Mouse (Mus musculus): ENCODE measurements around the gene Sh3bp5l. TPM values are rescaled to one million over a fixed set of nuclear protein-coding genes. Genes with fewer than 3 reads are reported as not detected.
A peak's percentile ranks its signal among the peaks of the same experiment; 100 is the strongest.

Sh3bp5l gene
- total RNA-seq, 1 experiment from 2014 or later, result 20.5 TPM

DNA sequence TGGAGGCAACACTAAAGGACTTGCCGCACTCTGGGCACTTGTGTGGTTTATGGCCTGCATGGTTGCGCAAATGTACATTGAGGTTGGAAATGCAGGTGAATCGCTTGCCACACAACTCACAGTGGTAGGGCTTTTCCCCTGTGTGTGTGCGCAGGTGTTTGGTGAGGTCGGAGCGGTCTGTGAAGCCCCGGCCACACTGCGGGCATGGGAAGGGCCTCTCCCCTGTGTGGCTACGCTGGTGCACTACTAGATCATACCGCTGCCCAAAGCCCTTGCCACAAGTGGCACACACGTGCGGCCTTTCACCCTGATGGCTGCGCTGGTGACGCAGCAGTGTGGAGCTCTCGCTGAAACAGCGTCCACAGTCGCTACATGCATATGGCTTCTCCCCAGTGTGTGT is 14.2 kb upstream of the Sh3bp5l start:
- ATAC-seq (ENCODE audit: extremely low read depth, insufficient number of reproducible peaks, low FRiP score, poor library complexity, severe bottlenecking), result no peak

DNA sequence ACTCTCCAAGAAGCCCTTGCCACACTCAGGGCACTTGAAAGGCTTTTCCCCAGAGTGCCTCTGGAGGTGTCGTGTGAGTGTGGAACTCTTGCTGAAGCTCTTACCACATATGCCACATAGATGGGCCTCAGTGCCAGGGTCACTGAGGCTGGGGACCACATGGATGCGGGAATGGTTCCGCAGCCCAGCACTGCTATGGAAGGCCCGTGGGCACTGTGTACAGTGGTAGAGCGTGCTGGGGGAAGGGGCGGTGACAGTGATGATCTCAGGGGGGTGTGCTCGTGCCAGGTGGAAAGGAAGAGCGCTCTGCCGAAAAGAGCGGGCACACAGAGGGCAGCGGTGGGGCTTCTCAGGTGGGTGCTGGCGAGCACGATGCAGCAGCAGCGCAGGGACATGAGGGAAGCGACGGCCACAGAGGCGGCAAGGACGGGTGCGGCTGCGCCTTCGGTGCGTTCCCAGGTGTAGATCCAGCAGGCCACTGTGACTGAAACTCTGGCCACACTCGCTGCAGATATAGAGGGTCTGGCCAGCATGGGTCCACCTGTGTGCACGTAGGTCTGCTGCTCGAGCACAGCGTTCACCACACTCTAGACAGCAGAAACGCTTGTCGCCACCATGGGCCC is 13.6 kb upstream of the Sh3bp5l start:
- no peak for ATAC-seq (ENCODE audit: extremely low read depth, insufficient number of reproducible peaks, low FRiP score, poor library complexity, severe bottlenecking)

DNA sequence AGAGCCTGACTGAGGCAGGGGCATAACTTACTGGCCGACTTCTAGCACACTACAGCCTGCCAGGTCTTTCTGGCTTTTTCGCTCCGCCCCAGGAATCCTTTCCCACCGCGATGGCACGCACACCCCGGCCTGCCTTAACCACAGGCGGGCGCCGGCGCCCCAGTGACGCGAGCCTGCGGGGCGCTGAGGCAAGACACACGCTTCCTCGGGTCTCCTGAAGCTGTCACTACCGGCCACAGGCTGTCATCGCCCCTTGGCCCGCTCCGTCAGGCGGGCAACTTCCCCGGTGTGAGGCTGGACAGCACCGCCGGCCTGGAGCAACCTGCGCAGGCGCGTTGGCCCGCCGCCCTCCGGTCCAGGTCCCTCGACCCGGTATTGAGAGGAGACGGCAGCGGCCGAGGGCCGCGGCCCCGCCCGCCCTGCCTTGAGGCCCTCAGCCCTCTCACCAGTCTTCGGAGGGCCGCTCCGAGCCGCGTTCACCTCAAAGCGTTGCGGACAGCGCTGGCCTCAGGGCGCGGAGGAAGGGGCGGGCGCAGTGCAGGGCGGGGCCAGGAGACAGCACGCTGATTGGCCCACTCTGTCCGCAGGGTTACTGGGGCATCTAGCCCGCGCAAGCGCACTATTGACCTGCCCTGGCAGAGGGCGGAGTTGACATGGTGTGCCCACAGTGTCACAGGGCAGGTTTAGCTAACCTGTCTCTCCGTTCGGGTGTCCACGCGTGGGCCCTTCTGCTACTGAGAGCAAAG is 7.5 kb upstream of the Sh3bp5l start:
- peak; percentile 96 for ATAC-seq (ENCODE audit: extremely low read depth, insufficient number of reproducible peaks, low FRiP score, poor library complexity, severe bottlenecking)

DNA sequence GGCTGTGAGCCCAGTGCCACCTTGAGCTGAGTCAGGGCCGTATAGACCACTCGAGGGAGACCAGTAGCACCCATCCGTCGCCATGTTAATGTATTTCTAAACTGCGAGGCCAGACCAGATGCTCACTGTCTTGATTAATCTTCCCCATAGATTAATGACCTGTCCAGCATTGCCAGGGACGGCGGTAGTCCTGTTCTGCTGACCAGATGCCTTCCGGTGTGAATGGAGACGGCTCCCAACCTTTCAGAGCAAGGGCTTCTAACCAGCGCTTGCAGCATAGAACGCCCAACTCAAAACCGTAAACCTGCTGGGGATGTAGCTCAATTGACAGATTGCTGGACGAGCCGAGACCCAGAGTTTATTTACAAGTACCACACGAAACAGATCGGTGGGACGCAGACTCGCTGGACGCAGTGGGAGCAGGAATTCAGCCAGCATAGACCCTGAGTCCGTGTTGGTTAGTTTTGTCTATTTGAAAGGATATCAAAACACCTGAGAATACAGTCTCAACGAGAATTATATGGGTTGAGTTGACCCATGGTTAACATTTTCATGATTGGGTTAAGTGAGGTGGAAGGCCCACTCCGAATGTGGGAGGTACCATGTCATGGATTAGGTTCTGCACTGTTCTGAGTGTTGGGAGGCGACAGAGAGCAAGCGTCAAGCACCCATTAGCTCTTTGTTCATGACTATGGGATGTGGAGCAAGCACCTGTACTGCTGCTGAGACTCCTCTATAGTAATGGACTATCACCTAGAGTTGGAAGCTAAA is 6.8 kb upstream of the Sh3bp5l start:
- ATAC-seq (ENCODE audit: extremely low read depth, insufficient number of reproducible peaks, low FRiP score, poor library complexity, severe bottlenecking), result no peak

DNA sequence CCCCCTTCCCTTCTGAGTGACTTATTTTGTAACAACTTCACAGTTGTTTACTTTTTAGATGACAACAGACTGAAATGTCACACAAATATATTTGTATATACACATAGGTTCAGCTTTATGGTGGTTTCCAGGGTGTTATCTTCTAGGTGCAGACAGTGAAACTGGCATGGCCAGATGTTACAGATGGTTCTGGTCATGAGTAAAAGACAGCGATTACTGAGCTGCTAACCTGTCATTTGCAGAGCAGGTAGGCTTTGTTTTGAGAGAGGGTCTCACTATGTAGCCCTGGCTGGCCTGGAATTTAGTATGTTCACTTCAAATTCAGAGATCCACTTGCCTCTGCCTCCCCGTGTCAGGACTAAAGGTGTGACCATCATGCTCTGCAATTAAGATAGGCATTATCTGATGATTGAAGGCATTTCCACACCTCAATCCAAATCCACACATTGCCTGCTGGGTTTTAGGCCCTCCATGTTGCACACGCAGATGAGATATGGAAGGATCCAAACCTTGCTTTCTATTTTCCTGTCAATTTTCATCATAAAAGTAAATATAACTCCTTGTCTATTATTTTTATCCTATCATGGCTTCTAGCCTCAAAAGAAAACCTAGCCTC is 5.8 kb upstream of the Sh3bp5l start:
- no peak for ATAC-seq (ENCODE audit: extremely low read depth, insufficient number of reproducible peaks, low FRiP score, poor library complexity, severe bottlenecking)

DNA sequence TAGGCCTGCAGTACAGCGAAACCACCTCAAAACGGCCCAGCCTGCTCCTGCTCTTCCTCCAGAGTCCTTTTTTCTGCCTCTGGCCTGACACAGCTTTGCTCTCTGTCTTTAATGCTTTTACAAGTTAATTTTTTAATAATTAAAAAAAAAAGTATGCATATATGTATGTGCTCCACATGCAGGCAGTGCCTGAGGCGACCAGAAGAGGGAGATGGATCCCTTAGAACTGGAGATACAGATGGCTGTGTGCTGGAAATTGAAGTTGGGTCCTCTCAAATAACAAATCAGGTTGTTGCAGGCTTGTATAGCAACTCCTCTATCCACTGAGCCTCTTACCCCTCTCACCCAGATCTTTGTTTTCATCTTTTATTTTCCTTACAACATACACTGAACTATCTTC is 3.7 kb upstream of the Sh3bp5l start:
- no peak for ATAC-seq (ENCODE audit: extremely low read depth, insufficient number of reproducible peaks, low FRiP score, poor library complexity, severe bottlenecking)

DNA sequence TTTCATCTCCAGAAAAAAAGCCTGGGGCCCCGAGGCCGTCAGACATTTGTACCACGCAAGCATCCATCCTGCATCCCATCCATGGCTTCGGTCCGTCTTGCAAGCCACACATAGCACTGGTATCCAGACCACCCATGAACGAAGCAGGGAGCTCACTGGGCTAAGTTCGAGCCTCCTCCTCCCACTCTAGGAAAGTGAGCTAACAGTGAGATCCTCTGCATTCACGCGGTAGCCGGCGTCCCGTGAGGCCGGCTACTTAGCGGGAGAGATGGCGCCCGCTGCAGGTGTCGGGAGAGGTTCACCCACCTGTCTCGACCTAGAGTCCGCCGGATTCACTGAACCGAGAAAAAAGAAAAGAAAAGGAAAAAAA is 633 bp upstream of the Sh3bp5l start:
- no peak for ATAC-seq (ENCODE audit: extremely low read depth, insufficient number of reproducible peaks, low FRiP score, poor library complexity, severe bottlenecking)

DNA sequence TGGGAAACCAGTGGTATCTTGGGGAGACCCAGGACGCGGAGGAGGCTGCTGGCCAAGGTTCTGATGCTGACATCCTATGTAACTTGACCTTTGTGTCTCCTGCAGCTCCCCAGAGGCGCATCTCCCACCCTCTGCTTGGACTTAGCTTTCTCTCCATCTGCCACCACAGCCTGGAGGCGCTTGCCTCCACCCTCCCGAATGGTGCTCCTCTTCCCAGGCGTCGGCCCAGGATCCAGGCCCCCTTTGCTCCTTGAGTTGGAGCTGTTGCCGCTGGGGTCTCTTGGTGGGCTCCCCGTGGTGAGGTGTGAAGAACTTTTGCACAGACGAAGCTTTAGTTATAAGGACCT is 598 bp downstream of the Sh3bp5l start:
- ATAC-seq (ENCODE audit: extremely low read depth, insufficient number of reproducible peaks, low FRiP score, poor library complexity, severe bottlenecking), result no peak

DNA sequence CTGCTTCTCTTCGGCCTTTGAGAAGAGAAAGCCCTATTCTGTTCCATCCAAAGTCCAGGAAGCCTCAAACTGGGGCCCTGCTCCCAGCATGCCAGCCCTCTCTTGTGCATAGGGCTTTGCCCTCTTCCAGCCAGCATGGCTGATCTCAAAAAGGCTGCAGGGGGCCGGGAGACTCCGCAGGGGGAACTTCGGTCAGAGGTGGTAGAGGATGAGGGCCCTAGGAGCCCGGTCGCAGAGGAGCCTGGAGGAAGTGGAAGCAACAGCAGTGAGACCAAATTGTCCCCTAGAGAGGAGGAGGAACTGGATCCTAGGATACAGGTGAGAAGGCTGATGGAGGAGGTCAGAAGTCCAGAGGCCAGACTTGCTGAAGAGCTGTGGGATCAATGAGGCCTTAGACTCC is 1.0 kb downstream of the Sh3bp5l start:
- no peak for ATAC-seq (ENCODE audit: extremely low read depth, insufficient number of reproducible peaks, low FRiP score, poor library complexity, severe bottlenecking)

DNA sequence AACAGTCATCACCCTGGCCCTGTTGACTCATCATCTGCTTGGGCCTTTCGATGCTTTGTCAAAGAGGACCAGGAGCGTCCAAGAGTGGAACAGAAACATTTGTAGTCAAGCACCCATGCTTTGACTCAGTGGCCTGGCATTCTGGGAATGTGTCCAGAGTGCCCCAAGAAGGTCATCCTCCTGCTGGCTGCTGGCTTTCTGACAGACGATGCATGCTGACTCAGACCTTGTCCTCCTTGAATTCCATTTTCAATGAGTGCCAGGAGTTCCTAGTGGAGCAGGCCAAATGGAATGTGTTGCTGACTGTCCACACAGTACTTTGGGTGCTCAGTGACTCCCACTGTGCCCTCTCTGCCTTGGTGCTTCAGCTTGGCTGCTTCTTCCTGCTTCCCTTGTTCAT is 4.2 kb downstream of the Sh3bp5l start:
- no peak for ATAC-seq (ENCODE audit: extremely low read depth, insufficient number of reproducible peaks, low FRiP score, poor library complexity, severe bottlenecking)

DNA sequence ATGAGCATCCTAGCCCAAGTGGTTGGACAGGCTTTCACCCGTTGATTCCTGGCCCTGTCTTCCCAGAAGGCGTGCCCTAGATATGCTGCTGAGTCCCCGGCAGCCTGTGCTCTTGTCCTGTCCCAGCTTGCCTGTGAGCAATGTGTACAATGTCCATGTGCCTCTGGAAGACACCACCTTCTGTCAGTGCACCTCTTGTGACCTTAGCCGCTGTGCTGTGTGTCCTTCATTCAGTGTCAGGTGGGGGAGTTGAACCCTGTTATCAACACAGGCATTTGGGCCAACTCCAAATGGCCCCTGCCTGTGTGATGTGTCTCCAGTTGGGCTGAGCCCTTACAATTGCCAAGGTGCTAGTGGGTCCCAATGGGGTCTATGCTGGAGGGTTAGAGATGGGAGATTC is 16.2 kb downstream of the Sh3bp5l start:
- no peak for ATAC-seq (ENCODE audit: extremely low read depth, insufficient number of reproducible peaks, low FRiP score, poor library complexity, severe bottlenecking)

DNA sequence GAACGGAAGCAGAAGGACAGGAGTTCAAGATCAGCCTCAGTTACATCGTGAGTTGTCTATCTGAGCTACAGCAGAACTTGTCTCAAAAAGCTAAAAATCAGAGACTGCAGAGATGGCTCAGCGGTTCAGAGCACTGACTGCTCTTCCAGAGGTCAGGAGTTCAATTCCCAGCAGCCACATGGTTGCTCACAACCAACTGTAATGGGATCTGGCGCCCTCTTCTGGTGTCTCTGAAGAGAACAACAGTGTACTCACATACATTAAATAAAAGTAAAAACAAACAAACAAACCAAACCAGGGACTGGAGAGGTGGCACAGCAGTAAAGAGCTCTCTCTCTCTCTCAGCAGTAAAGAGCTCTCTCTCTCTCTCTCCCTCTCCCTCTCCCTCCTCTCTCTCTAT is 20.1 kb downstream of the Sh3bp5l start:
- ATAC-seq (ENCODE audit: extremely low read depth, insufficient number of reproducible peaks, low FRiP score, poor library complexity, severe bottlenecking), result no peak

DNA sequence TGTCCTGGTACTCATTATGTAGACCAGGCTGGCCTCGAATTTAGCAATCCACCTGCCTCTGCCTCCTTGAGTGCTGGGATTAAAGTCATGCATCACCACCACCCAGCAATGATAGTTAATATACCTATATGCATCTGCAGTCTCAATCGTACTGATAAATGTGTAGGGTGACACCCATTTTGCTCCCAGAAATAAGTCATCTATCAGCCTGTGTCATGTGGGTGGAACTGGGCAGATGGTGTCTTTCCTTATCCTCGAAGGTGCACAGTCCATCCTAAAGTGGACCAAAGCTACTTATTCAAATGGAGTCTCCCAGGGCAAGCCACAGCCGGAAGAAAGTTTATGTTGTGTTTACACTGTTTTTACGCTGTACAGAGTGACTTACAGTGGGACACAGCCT is 20.7 kb downstream of the Sh3bp5l start:
- ATAC-seq (ENCODE audit: extremely low read depth, insufficient number of reproducible peaks, low FRiP score, poor library complexity, severe bottlenecking), result no peak

DNA sequence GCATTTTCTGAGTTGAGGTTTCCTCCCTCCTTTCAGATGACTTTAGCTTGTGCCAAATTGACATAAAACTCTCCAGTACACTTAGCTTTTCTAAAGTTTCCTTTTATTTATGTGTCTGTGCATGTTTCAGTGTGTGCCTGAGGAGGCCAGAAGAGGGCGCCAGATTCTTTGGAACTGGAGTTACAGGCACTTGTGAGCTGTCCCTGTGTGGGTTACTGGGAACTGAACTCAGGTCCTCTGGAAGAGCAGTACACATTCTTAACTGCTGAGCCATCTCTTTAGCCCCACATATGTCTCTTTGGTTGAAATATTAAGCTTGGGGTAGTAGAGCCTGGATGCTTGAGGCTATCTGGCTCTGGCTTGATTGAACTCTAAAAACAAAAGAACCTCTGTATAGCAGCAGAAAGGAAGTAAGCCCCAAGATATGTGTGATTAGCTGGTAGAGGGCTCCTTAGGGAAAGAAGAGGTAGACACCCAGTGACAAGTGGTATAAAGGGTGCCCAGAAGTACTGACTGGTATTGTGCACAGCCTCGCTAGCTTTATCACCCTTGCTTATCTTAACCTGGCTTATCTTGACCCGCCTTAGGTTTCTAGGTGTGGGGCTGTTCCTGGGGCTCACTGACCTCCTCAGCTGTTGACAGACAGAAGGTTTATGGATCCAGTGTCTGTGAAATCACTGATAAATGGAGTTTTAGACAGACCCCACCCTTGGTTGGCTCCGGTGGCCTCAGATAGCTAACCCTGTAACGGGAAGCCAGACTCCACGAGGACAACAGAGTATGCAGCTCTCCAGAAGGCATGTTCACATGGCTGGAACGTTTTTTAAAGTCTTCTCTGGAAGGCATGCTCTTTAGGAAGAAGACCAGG is 22.4 kb downstream of the Sh3bp5l start:
- no peak for ATAC-seq (ENCODE audit: extremely low read depth, insufficient number of reproducible peaks, low FRiP score, poor library complexity, severe bottlenecking)

DNA sequence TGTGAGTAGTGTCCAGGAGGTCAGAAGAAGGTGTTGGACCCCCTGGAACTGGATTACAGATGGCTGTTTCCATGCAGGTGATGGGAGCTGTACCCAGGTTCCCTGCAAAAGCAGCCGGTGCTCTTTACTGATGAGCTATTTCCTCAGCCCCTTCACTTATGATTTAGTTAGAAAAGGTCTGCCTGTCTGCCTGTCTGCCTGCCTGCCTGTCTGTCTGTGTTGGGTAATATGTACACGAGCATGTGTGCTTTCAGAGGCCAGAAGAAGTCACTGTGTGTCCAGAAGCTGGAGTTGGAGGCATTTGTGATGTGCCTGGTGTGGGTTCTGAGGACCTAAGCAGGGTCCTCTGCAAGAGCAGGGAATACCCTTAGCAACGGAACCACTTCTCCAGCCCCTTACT is 23.2 kb downstream of the Sh3bp5l start:
- ATAC-seq (ENCODE audit: extremely low read depth, insufficient number of reproducible peaks, low FRiP score, poor library complexity, severe bottlenecking), result no peak

DNA sequence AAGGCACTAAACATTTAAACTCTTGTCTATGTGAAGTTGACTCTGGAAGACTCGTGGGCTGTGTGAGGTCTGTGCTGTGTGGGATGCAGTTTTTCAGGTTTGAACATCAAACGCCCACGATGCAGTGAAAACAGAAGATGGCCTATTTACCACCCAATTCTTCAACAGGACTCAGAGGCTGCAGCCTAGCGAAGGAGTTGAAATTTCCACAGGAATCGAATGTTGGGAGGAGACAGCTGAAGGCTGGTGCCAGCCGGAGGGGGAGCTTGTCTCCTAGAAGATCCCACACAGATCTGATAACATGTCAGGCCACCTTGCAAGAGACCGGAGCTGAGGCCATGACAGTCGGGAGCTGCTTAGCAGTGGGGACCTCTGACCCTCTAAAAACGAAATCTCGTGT is 24.0 kb downstream of the Sh3bp5l start:
- no peak for ATAC-seq (ENCODE audit: extremely low read depth, insufficient number of reproducible peaks, low FRiP score, poor library complexity, severe bottlenecking)

DNA sequence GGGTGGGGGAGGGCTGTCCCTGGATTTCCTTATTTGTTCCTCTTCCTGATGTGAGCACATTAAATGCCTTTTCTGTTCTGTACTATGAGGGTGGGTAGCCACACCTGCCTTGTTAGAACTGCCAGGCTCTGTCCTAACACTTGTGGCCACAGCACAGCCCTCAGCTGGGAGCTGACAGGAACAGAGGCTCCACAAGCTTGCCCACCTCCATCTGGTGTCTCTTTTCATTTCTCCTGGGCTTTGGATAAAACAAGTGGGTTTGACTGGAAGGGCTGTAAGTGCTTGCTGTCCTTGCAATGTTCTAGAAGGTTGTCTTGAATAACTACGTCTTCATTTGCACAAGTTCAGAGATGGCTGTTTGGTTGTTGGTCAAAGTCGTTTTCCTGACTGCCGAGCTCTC is 24.4 kb downstream of the Sh3bp5l start:
- no peak for ATAC-seq (ENCODE audit: extremely low read depth, insufficient number of reproducible peaks, low FRiP score, poor library complexity, severe bottlenecking)

DNA sequence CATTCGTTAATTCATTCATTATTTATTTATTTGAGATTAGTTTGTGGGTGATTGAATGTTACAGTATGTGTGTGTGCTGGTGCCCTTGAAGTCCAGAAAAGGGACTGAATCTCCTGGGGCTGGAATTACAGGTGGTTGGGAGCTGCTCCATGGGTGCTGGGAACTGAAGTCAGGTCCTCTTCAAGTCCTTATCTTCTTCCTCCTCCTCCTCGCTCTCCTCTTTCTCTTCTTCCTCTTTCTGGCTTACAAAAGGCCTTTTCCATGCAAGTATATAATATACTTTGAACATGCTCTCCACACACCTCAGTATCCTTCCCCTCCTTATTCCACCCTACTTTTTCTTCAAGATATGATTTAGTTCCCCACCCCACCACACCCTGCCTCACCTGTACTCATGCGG is 26.5 kb downstream of the Sh3bp5l start:
- no peak for ATAC-seq (ENCODE audit: extremely low read depth, insufficient number of reproducible peaks, low FRiP score, poor library complexity, severe bottlenecking)
